Mouse (Mus musculus) brain, embryonic 14.5 days (tissue): ENCODE measurements around the gene Prr5l.

Experiments used
- CTCF ChIP-seq: fragments of 200-500 bp; IDR thresholded peaks from 2 replicates; pipeline ENCODE4 v1.5.1; 2012; ENCODE audit warnings: inconsistent platforms, mild to moderate bottlenecking, moderate library complexity, borderline replicate concordance; ENCODE audit not compliant: insufficient read depth, insufficient read length; ENCODE audit errors: extremely low read depth
- POLR2A ChIP-seq: fragments of 200-500 bp; IDR thresholded peaks from 2 replicates; pipeline ENCODE4 v1.6.1; 2012; ENCODE audit warnings: mild to moderate bottlenecking, inconsistent platforms, borderline replicate concordance; ENCODE audit not compliant: poor library complexity, insufficient read depth, insufficient read length, severe bottlenecking; ENCODE audit errors: extremely low read depth

DNA sequence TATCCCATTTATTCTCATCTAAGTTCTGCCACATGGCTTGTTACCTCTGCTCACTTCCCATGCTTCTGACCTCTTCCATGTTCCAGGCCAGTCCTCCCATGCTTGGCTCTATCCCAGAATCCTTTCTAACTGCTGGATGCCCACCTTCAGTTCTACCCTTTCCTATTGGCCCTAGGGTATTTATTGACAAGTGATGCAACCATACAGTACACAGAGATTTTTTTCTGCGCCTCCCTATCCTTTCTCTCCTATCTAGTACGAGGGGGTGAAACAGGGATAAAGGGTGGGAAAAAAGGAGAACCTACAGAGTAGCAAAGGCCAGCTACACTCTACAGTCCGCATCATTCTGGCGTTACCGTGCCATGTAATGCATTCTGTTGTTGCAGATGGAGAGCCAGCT lies 194.8 kb downstream of the Prr5l start:
- TF ChIP-seq POLR2A (no peak), CTCF (no peak)
